Mouse (Mus musculus) stomach, postnatal 0 days (tissue): ENCODE data around the gene Pjvk. TPM values are rescaled to one million over a fixed set of nuclear protein-coding genes. Genes with fewer than 3 reads are reported as not detected.

Experiments used
- ATAC-seq: fragments of 200-750 bp; cut with Nextera tagmentation; 2 replicates; pipeline ENCODE4 v1.8.0; 2017; ENCODE audit not compliant: low FRiP score, low TSS enrichment
- DNase-seq: peaks from one replicate; pipeline ENCODE4 v3.0.0-alpha.2; 2016; ENCODE audit warnings: low spot score
- H3K27ac ChIP-seq: fragments of 300-500 bp; sonication (generic); replicated peaks from 2 replicates; pipeline ENCODE4 v1.5.1; 2014; ENCODE audit warnings: mild to moderate bottlenecking, control low read depth
- H3K27me3 ChIP-seq: fragments of 300-500 bp; sonication (generic); 2 replicates; pipeline ENCODE4 v1.6.1; 2014; ENCODE audit warnings: low read length; ENCODE audit not compliant: control insufficient read depth, insufficient read depth
- H3K36me3 ChIP-seq: fragments of 300-500 bp; sonication (generic); 2 replicates; pipeline ENCODE4 v1.6.1; 2014; ENCODE audit warnings: low read length, mixed read lengths; ENCODE audit not compliant: control insufficient read depth, insufficient read depth
- H3K4me1 ChIP-seq: fragments of 300-500 bp; sonication (generic); replicated peaks from 2 replicates; pipeline ENCODE4 v1.6.1; 2014; ENCODE audit warnings: antibody characterized with exemption; ENCODE audit not compliant: control insufficient read depth, insufficient read depth
- H3K4me2 ChIP-seq: fragments of 300-500 bp; sonication (generic); replicated peaks from 2 replicates; pipeline ENCODE4 v1.6.1; 2014; ENCODE audit warnings: low read depth, mild to moderate bottlenecking, control low read depth, moderate library complexity
- H3K4me3 ChIP-seq: fragments of 300-500 bp; sonication (generic); 2 replicates; pipeline ENCODE4 v1.5.1; 2014; ENCODE audit warnings: low read depth, low read length, control low read depth
- H3K9ac ChIP-seq: fragments of 300-500 bp; sonication (generic); 2 replicates; pipeline ENCODE4 v1.6.1; 2014; ENCODE audit warnings: mild to moderate bottlenecking, low read length, control low read depth, mixed read lengths
- H3K9me3 ChIP-seq: fragments of 300-500 bp; sonication (generic); 2 replicates; pipeline ENCODE4 v1.6.1; 2016; ENCODE audit warnings: low read length; ENCODE audit not compliant: control insufficient read depth
- CTCF ChIP-seq: IDR thresholded peaks from 2 replicates; pipeline ENCODE4 v1.5.1; 2016; ENCODE audit warnings: antibody characterized with exemption, low read depth, mild to moderate bottlenecking, moderate library complexity
- EP300 ChIP-seq: optimal IDR thresholded peaks from 2 replicates; pipeline ENCODE3; 2016; ENCODE audit warnings: antibody characterized with exemption
- WGBS: fragments of 180-500 bp; shearing (Covaris S2); extraction: QIAGEN DNeasy Blood & Tissue Kit; methylation state at CpG from one replicate; pipeline ENCODE4 v1.1.7; 2014; 5-methylcytosine and 5-hydroxymethylcytosine counted together
- polyA plus RNA-seq: library from polyadenylated mRNA; unstranded; fragments of >200 nt; fragmentation: Nextera tagmentation; extraction: Ambion mirVana; gene quantifications from 2 replicates; pipeline ENCODE4 v1.2.1, GENCODE M21; 2015

The Pjvk gene
- polyA plus RNA-seq, 1 experiment from 2014 or later: 0.21 TPM

DNA sequence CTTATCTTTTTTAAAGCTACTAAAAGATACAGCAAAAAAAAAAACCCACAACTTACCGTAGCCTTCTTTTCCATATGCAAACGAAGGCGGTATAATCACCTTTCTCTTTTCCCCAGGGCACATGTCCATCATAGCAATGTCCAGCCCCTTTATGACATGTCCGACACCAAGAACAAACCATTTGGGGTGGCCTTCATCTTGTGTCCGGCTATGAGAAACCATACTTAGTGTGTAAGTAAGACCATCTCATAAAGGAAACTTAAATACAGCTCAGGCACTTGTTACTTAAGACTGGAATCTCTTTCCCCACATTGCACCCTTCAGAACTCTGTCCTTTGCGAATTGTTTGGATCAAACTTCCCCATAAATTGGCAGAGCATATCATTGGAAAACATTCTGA is 23.4 kb downstream of the Pjvk start:
- Histone ChIP-seq H3K27me3 (no peaks in the 10 kb centered on the region), H3K9me3 (no peaks in the 10 kb centered on the region), H3K4me1 (no peaks in the 10 kb centered on the region), H3K4me2 (peak overlapping the region; percentile 65), H3K36me3 (no peaks in the 10 kb centered on the region), H3K27ac (no peak overlapping the region), H3K4me3 (peak overlapping the region; percentile 56), H3K9ac (peak overlapping the region; percentile 66; the same call in 1 of the 2 replicates)
- TF ChIP-seq CTCF (no peak), EP300 (no peak)
- ATAC-seq (no peak), DNase-seq (no peak)
- WGBS: 73% methylated on average over 6 of the region's 6 CpGs

DNA sequence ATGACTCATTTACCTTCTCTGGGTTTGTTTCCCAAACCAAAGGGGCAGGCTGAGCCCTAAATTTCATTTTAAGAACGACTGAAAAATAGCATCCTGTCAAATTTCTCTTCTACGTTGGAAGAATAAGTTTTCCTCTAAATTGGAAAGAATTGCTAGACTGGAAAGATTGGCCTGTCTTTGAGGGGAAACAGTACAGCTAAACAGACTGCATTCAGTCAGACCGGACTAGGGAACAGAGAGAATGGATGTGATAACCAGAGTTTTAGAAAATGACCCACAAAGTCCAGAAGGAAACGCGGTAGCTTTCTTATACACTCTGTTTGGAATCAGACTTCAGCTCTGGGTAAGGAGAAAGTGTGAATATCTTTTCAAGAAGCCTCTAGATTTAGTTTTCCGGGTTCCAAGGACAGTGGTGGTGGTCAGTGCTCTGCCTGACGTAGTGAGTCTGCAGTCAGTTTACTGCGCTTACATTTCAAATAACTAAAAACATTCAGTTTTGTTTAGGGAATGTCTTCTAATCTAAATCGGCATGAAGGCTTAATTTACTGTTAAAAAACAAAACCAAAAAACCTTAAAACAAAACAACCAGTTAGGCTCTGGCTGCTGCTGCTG is 24.0 kb downstream of the Pjvk start:
- DNase-seq (no peak), ATAC-seq (no peak)
- no peaks in the 10 kb centered on the region for H3K9me3 ChIP-seq
- H3K36me3 ChIP-seq: no peaks in the 10 kb centered on the region
- WGBS: 6% methylated on average over 9 of the region's 9 CpGs
- no peaks in the 10 kb centered on the region for H3K27me3 ChIP-seq
- TF ChIP-seq EP300: no peak
- TF ChIP-seq CTCF: no peak
- H3K4me2 ChIP-seq: peak overlapping the region; percentile 65
- H3K4me3 ChIP-seq: peak overlapping the region; percentile 56
- H3K9ac ChIP-seq: peak overlapping the region; percentile 66
- peak overlapping the region; percentile 89 for H3K27ac ChIP-seq
- H3K4me1 ChIP-seq: no peaks in the 10 kb centered on the region

DNA sequence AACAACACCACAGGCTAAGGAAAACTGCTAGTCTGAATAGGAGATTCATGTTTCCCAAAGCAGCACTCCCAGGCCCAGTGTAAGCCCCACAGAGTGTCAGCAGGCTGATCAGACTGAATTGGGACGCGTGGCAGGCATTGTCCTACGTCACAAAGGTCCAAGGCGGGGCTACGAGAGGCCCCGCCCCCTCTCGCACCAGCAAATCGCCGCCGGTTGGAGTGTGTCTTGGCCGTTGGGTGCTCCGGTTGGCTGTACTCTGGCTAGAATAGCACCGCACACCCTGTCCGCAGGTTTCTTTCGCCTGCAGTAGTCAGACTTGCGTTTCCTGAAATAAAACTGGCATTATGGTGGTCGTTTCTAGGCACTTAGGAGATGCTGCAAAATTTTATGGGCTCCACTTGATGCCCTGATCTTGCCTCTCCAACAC is 24.7 kb downstream of the Pjvk start, which contains the start of gene Fkbp7:
TSS of gene Fkbp7 (minus strand) at position 151 of the 427 bp plus-strand sequence.
- no peaks in the 10 kb centered on the region for H3K4me1 ChIP-seq
- H3K4me3 ChIP-seq: peak within 1 kb of the TSS; percentile 56
- TF ChIP-seq CTCF: no peak
- no peak for TF ChIP-seq EP300
- no peaks in the 10 kb centered on the region for H3K27me3 ChIP-seq
- no peaks in the 10 kb centered on the region for H3K36me3 ChIP-seq
- WGBS: 3% methylated on average over 17 of the region's 17 CpGs
- peak within 1 kb of the TSS; percentile 89 for H3K27ac ChIP-seq
- peak within 1 kb of the TSS; percentile 66 for H3K9ac ChIP-seq
- ATAC-seq (peak; percentile 93), DNase-seq (peak; percentile 94)
- no peaks in the 10 kb centered on the region for H3K9me3 ChIP-seq
- H3K4me2 ChIP-seq: peak within 1 kb of the TSS; percentile 65

DNA sequence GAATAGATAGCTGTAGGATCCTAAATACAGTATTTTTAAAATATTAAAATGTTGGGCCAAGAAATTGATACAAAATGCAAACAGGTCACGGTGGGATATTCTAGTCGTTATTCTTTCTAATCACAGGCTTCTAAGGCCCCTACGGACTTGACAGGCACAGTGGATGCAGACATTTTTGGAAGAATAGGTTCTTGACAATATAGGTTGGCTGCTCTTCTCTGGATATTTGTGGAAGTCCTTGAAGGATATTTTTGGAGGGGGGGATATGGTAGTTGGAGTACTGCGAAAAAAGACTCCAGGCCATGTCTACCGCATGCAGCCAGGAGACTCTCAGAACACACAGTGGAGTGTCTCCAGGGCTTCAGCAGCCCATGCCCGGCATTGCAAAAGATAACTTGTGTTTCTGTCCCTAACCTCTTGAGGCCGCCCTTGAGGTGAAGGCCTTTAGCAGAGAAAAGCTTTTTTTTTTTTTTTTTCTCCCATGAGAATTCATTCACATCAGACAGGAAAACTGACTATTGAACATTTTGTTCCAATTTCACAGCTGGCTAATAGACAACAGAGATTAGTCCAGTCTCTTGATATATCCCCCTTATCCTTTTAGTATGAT is 25.3 kb downstream of the Pjvk start:
- Histone ChIP-seq H3K4me1 (no peaks in the 10 kb centered on the region), H3K9ac (no peak overlapping the region), H3K27ac (peak overlapping the region; percentile 89), H3K4me3 (peak overlapping the region; percentile 56), H3K36me3 (no peaks in the 10 kb centered on the region), H3K27me3 (no peaks in the 10 kb centered on the region), H3K4me2 (peak overlapping the region; percentile 65; the same call in 1 of the 2 replicates), H3K9me3 (no peaks in the 10 kb centered on the region)
- 40% methylated on average over 7 of the region's 7 CpGs for WGBS
- peak; percentile 42 for DNase-seq
- no peak for ATAC-seq
- peak; percentile 59 for TF ChIP-seq CTCF
- TF ChIP-seq EP300: no peak

DNA sequence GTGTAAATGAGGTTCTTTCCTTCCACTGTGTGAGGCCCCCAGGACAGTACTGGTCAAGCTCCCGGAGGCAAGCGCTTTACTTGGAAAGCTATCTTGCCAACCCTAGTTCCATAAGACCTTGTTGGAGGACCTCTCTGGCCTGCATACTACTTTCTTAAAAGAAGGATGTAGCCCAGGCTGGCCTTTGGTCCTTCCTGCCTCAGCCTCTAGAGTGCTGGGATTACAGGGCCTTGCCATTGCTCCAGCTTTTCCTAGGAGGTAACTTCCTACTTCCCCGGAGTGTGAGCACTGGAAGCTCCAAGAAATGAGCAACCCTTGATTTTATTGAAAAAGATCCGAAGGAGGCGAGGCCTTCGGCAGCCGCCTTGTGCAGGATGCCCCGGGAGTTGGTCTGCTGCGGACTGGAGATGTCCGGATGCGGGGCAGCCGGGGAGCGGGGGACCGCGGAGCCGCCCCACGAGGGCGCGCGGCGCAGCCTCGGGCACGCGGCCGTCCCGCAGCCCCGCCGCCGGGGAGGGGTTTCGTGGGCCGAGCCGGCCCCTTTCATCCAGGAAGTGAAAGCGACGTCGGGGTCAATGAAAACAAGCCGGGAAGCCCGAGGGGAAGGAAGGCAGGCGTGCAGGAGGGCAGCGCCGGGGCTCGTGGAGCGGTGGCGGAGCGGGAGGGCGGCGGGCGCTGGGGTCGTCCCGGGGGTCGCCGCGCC is 26.6 kb downstream of the Pjvk start, which contains the start of gene Plekha3:
TSS of gene Plekha3 (plus strand) at position 557 of the 703 bp plus-strand sequence.
- ATAC-seq (peak; percentile 84), DNase-seq (peak; percentile 85)
- Histone ChIP-seq H3K27ac (peak within 1 kb of the TSS; percentile 78), H3K4me2 (peak within 1 kb of the TSS; percentile 75), H3K27me3 (no peaks in the 10 kb centered on the region), H3K9ac (peak within 1 kb of the TSS; percentile 94), H3K9me3 (no peaks in the 10 kb centered on the region), H3K36me3 (no peaks in the 10 kb centered on the region), H3K4me1 (no peaks in the 10 kb centered on the region), H3K4me3 (peak within 1 kb of the TSS; percentile 76)
- 4% methylated on average over 45 of the region's 52 CpGs for WGBS
- TF ChIP-seq EP300: no peak
- no peak for TF ChIP-seq CTCF
